Mouse (Mus musculus) macrophage (primary cell): ENCODE results near the gene Med13l. TPM values are rescaled to one million over a fixed set of nuclear protein-coding genes. Genes with fewer than 3 reads are reported as not detected.

ENCODE experiments used
- H3K27ac ChIP-seq: fragments of 350-480 bp; formaldehyde crosslinking; 2 replicates; pipeline ENCODE4 v1.9.0; 2021
- H3K36me3 ChIP-seq: fragments of 350-480 bp; formaldehyde crosslinking; 2 replicates; pipeline ENCODE4 v1.9.0; 2021; ENCODE audit errors: inconsistent target
- H3K4me3 ChIP-seq: fragments of 350-480 bp; formaldehyde crosslinking; 2 replicates; pipeline ENCODE4 v1.9.0; 2021; ENCODE audit errors: inconsistent target
- H3K79me2 ChIP-seq: fragments of 350-480 bp; formaldehyde crosslinking; 2 replicates; pipeline ENCODE4 v1.9.0; 2021; ENCODE audit errors: inconsistent target
- WGBS: methylation state at CpG from one replicate; pipeline ENCODE4 v1.1.7; 2026; ENCODE audit warnings: inconsistent platforms; ENCODE audit not compliant: missing documents; 5-methylcytosine and 5-hydroxymethylcytosine counted together
- polyA plus RNA-seq: library from polyadenylated mRNA; stranded (reverse); fragments of 250-400 nt; gene quantifications from 3 replicates; pipeline ENCODE4 v1.2.4, GENCODE M21; 2018; ENCODE audit warnings: inconsistent platforms

Gene Med13l
- polyA plus RNA-seq, 1 experiment from 2014 or later = 10.0 TPM

- Histone ChIP-seq H3K27ac (no peak overlapping the region), H3K36me3 (peaks cover 22% of the 10 kb centered on the region), H3K79me2 (peaks cover 90% of the 10 kb centered on the region), H3K4me3 (no peak overlapping the region)
- WGBS = 92% methylated on average over 9 of the region's 9 CpGs
Measured at GRCm38 (mm10) chr5:118679283-118679835, 118.9 kb downstream of the Med13l start.

GRCm38 (mm10) chr5:118680853-118681252, 120.4 kb downstream of the Med13l start:
- peaks cover 22% of the 10 kb centered on the region for H3K36me3 ChIP-seq
- H3K79me2 ChIP-seq = peaks cover 90% of the 10 kb centered on the region
- H3K4me3 ChIP-seq = no peak overlapping the region
- WGBS = 91% methylated on average over 13 of the region's 13 CpGs
- no peak overlapping the region for H3K27ac ChIP-seq

GRCm38 (mm10) chr5:118682007-118682406, 121.5 kb downstream of the Med13l start:
- peaks cover 90% of the 10 kb centered on the region for H3K79me2 ChIP-seq
- H3K4me3 ChIP-seq = no peak overlapping the region
- 95% methylated on average over 6 of the region's 6 CpGs for WGBS
- H3K36me3 ChIP-seq = peaks cover 22% of the 10 kb centered on the region
- H3K27ac ChIP-seq = no peak overlapping the region

GRCm38 (mm10) chr5:118685145-118685544, 124.7 kb downstream of the Med13l start:
- peaks cover 22% of the 10 kb centered on the region for H3K36me3 ChIP-seq
- 91% methylated on average over 8 of the region's 8 CpGs for WGBS

GRCm38 (mm10) chr5:118686021-118686420, 125.5 kb downstream of the Med13l start:
- H3K4me3 ChIP-seq = no peak overlapping the region
- H3K36me3 ChIP-seq = peaks cover 15% of the 10 kb centered on the region
- no peak overlapping the region for H3K27ac ChIP-seq
- peaks cover 90% of the 10 kb centered on the region for H3K79me2 ChIP-seq
- 94% methylated on average over 4 of the region's 4 CpGs for WGBS

More at GRCm38 (mm10) chr5:118685145-118685544, 124.7 kb downstream of the Med13l start:
- peaks cover 90% of the 10 kb centered on the region for H3K79me2 ChIP-seq
- no peak overlapping the region for H3K27ac ChIP-seq
- H3K4me3 ChIP-seq = no peak overlapping the region

GRCm38 (mm10) chr5:118688886-118689835, 128.7 kb downstream of the Med13l start:
- H3K36me3 ChIP-seq = no peaks in the 10 kb centered on the region; the same call in 1 of the 2 replicates
- peaks cover 100% of the 10 kb centered on the region for H3K79me2 ChIP-seq
- 79% methylated on average over 14 of the region's 15 CpGs for WGBS

GRCm38 (mm10) chr5:118691025-118691709, 130.7 kb downstream of the Med13l start:
- WGBS = 96% methylated on average over 10 of the region's 10 CpGs
- H3K79me2 ChIP-seq = peaks cover 100% of the 10 kb centered on the region
- H3K36me3 ChIP-seq = no peaks in the 10 kb centered on the region; the same call in 1 of the 2 replicates
- H3K27ac ChIP-seq = no peak overlapping the region
- no peak overlapping the region for H3K4me3 ChIP-seq

More at GRCm38 (mm10) chr5:118688886-118689835, 128.7 kb downstream of the Med13l start:
- Histone ChIP-seq H3K27ac (no peak overlapping the region), H3K4me3 (no peak overlapping the region)

- Histone ChIP-seq H3K4me3 (no peak overlapping the region), H3K27ac (no peak overlapping the region), H3K36me3 (no peaks in the 10 kb centered on the region; the same call in 1 of the 2 replicates), H3K79me2 (peaks cover 100% of the 10 kb centered on the region)
- WGBS = 81% methylated on average over 6 of the region's 7 CpGs
Measured at GRCm38 (mm10) chr5:118691710-118692040, 131.2 kb downstream of the Med13l start.

GRCm38 (mm10) chr5:118693996-118694395, 133.5 kb downstream of the Med13l start:
- Histone ChIP-seq H3K79me2 (peaks cover 100% of the 10 kb centered on the region), H3K36me3 (no peaks in the 10 kb centered on the region; the same call in 1 of the 2 replicates), H3K4me3 (no peak overlapping the region), H3K27ac (no peak overlapping the region)
- 94% methylated on average over 9 of the region's 9 CpGs for WGBS

- 96% methylated on average over 7 of the region's 7 CpGs for WGBS
Measured at GRCm38 (mm10) chr5:118697073-118697472, 136.6 kb downstream of the Med13l start.

GRCm38 (mm10) chr5:118700978-118701377, 140.5 kb downstream of the Med13l start:
- H3K27ac ChIP-seq = no peak overlapping the region
- peaks cover 100% of the 10 kb centered on the region for H3K79me2 ChIP-seq
- H3K4me3 ChIP-seq = no peak overlapping the region
- H3K36me3 ChIP-seq = no peaks in the 10 kb centered on the region
- 91% methylated on average over 4 of the region's 4 CpGs for WGBS

More at GRCm38 (mm10) chr5:118697073-118697472, 136.6 kb downstream of the Med13l start:
- no peak overlapping the region for H3K27ac ChIP-seq
- peaks cover 100% of the 10 kb centered on the region for H3K79me2 ChIP-seq
- no peaks in the 10 kb centered on the region for H3K36me3 ChIP-seq
- no peak overlapping the region for H3K4me3 ChIP-seq

GRCm38 (mm10) chr5:118702674-118703073, 142.2 kb downstream of the Med13l start:
- Histone ChIP-seq H3K27ac (no peak overlapping the region), H3K4me3 (no peak overlapping the region), H3K79me2 (peaks cover 100% of the 10 kb centered on the region), H3K36me3 (no peaks in the 10 kb centered on the region)
- WGBS = 87% methylated on average over 9 of the region's 9 CpGs

GRCm38 (mm10) chr5:118704148-118704547, 143.7 kb downstream of the Med13l start:
- Histone ChIP-seq H3K79me2 (peaks cover 100% of the 10 kb centered on the region), H3K4me3 (no peak overlapping the region), H3K36me3 (no peaks in the 10 kb centered on the region), H3K27ac (no peak overlapping the region)
- 89% methylated on average over 3 of the region's 3 CpGs for WGBS

- H3K36me3 ChIP-seq = no peaks in the 10 kb centered on the region
- no peak overlapping the region for H3K27ac ChIP-seq
- peaks cover 100% of the 10 kb centered on the region for H3K79me2 ChIP-seq
- 95% methylated on average over 9 of the region's 9 CpGs for WGBS
- no peak overlapping the region for H3K4me3 ChIP-seq
Measured at GRCm38 (mm10) chr5:118704960-118705359, 144.5 kb downstream of the Med13l start.
